Mouse (Mus musculus) hindbrain, embryonic 14.5 days (tissue): ENCODE results near the gene Tm4sf5. TPM values are rescaled to one million over a fixed set of nuclear protein-coding genes. Genes with fewer than 3 reads are reported as not detected.

Experiments used
- ATAC-seq: fragments of 200-750 bp; cut with Nextera tagmentation; 2 replicates; pipeline ENCODE4 v1.8.0; 2017; ENCODE audit warnings: moderate number of reproducible peaks, mild to moderate bottlenecking, moderate TSS enrichment, moderate library complexity; ENCODE audit not compliant: low FRiP score
- DNase-seq: peaks from one replicate; pipeline ENCODE4 v3.0.0-alpha.2; 2015; ENCODE audit warnings: low spot score
- H3K27ac ChIP-seq: fragments of 300-500 bp; sonication (generic); 2 replicates; pipeline ENCODE4 v1.5.1; 2014; ENCODE audit warnings: mild to moderate bottlenecking, moderate library complexity
- H3K27me3 ChIP-seq: fragments of 300-500 bp; sonication (generic); 2 replicates; pipeline ENCODE4 v1.6.1; 2014; ENCODE audit warnings: mild to moderate bottlenecking, low read length, mixed read lengths; ENCODE audit not compliant: control insufficient read depth, insufficient read depth
- H3K36me3 ChIP-seq: fragments of 300-500 bp; sonication (generic); replicated peaks from 2 replicates; pipeline ENCODE4 v1.6.1; 2014; ENCODE audit not compliant: control insufficient read depth, insufficient read depth
- H3K4me1 ChIP-seq: fragments of 300-500 bp; sonication (generic); replicated peaks from 2 replicates; pipeline ENCODE4 v1.6.1; 2014; ENCODE audit warnings: antibody characterized with exemption, low read length, mixed read lengths; ENCODE audit not compliant: control insufficient read depth, insufficient read depth
- H3K4me2 ChIP-seq: fragments of 300-500 bp; sonication (generic); replicated peaks from 2 replicates; pipeline ENCODE4 v1.6.1; 2014; ENCODE audit warnings: mild to moderate bottlenecking, moderate library complexity
- H3K4me3 ChIP-seq: fragments of 300-500 bp; sonication (generic); replicated peaks from 2 replicates; pipeline ENCODE4 v1.5.1; 2014; ENCODE audit warnings: mild to moderate bottlenecking, low read length
- H3K9ac ChIP-seq: fragments of 300-500 bp; sonication (generic); 2 replicates; pipeline ENCODE4 v1.6.1; 2014
- H3K9me3 ChIP-seq: fragments of 300-500 bp; sonication (generic); 2 replicates; pipeline ENCODE4 v1.6.1; 2016; ENCODE audit warnings: low read length; ENCODE audit not compliant: control insufficient read depth
- WGBS: fragments of 180-500 bp; shearing (Covaris S2); extraction: QIAGEN DNeasy Blood & Tissue Kit; methylation state at CpG from one replicate; pipeline ENCODE4 v1.1.7; 2014; 5-methylcytosine and 5-hydroxymethylcytosine counted together
- polyA plus RNA-seq: library from polyadenylated mRNA; unstranded; fragments of >200 nt; fragmentation: Nextera tagmentation; extraction: Ambion mirVana; gene quantifications from 2 replicates; pipeline ENCODE4 v1.2.1, GENCODE M21; 2014

Tm4sf5 gene
- polyA plus RNA-seq, 1 experiment from 2014 or later = 3.0 TPM

GRCm38 (mm10) chr11:70553940-70554339 is 48.9 kb downstream of the Tm4sf5 start:
- no peaks in the 10 kb centered on the region for H3K27me3 ChIP-seq
- H3K27ac ChIP-seq = no peak overlapping the region
- ATAC-seq (no peak), DNase-seq (no peak)
- H3K36me3 ChIP-seq = no peaks in the 10 kb centered on the region
- 31% methylated on average over 7 of the region's 7 CpGs for WGBS
- no peaks in the 10 kb centered on the region for H3K9me3 ChIP-seq
- H3K4me1 ChIP-seq = no peaks in the 10 kb centered on the region
- no peak overlapping the region for H3K9ac ChIP-seq
- H3K4me3 ChIP-seq = no peak overlapping the region
- H3K4me2 ChIP-seq = no peak overlapping the region

- no peak for DNase-seq
- no peak overlapping the region for H3K4me3 ChIP-seq
- WGBS = 89% methylated on average over 9 of the region's 9 CpGs
- no peak for ATAC-seq
- no peaks in the 10 kb centered on the region for H3K36me3 ChIP-seq
- no peaks in the 10 kb centered on the region for H3K9me3 ChIP-seq
- no peaks in the 10 kb centered on the region; the same call in 1 of the 2 replicates for H3K4me1 ChIP-seq
- no peak overlapping the region for H3K9ac ChIP-seq
- no peak overlapping the region for H3K4me2 ChIP-seq
- H3K27ac ChIP-seq = no peak overlapping the region
- H3K27me3 ChIP-seq = no peaks in the 10 kb centered on the region
These were observed 52.5 kb downstream of the Tm4sf5 start for GRCm38 (mm10) chr11:70557545-70557944.

Other genes starting within 250 kb of the Tm4sf5 start
- 1.7 and 2.1 TPM in 2 replicates for gene Alox12, start 249.9 kb upstream of the Tm4sf5 start, polyA plus RNA-seq
- gene Alox12e, start 182.6 kb upstream of the Tm4sf5 start, polyA plus RNA-seq = not detected in 2 replicates
- 0.11 TPM in 1 of 2 replicates, not detected in the other for gene Alox15, start 153.2 kb upstream of the Tm4sf5 start, polyA plus RNA-seq
- gene Pelp1, start 95.2 kb upstream of the Tm4sf5 start, polyA plus RNA-seq = 29.9 and 33.0 TPM in 2 replicates
- 55.9 and 61.2 TPM in 2 replicates for gene Arrb2, start 72.6 kb upstream of the Tm4sf5 start, polyA plus RNA-seq
- 41.8 and 45.8 TPM in 2 replicates for gene Med11, start 53.3 kb upstream of the Tm4sf5 start, polyA plus RNA-seq
- gene Zmynd15, start 45.8 kb upstream of the Tm4sf5 start, polyA plus RNA-seq = 0.50 and 0.95 TPM in 2 replicates
- 7.8 and 10.2 TPM in 2 replicates for gene Cxcl16, start 45.3 kb upstream of the Tm4sf5 start, polyA plus RNA-seq
- not detected in 2 replicates for gene Vmo1, start 9.4 kb downstream of the Tm4sf5 start, polyA plus RNA-seq
- 0.27 and 0.28 TPM in 2 replicates for gene Gltpd2, start 14.0 kb downstream of the Tm4sf5 start, polyA plus RNA-seq
- 747 and 789 TPM in 2 replicates for gene Psmb6, start 20.1 kb downstream of the Tm4sf5 start, polyA plus RNA-seq
- gene Gm40193, start 27.7 kb downstream of the Tm4sf5 start, polyA plus RNA-seq = not detected in 2 replicates
- 14.2 and 16.4 TPM in 2 replicates for gene Pld2, start 34.8 kb downstream of the Tm4sf5 start, polyA plus RNA-seq
- gene Mink1, start 57.6 kb downstream of the Tm4sf5 start, polyA plus RNA-seq = 19.5 and 21.5 TPM in 2 replicates
- gene 4930544D05Rik, start 110.6 kb downstream of the Tm4sf5 start, polyA plus RNA-seq = not detected in 2 replicates
- not detected in 2 replicates for gene Chrne, start 114.0 kb downstream of the Tm4sf5 start, polyA plus RNA-seq
- 0.29 and 0.43 TPM in 2 replicates for gene Gp1ba, start 133.9 kb downstream of the Tm4sf5 start, polyA plus RNA-seq
- 90.6 and 93.4 TPM in 2 replicates for gene Rnf167, start 142.0 kb downstream of the Tm4sf5 start, polyA plus RNA-seq
- gene Slc25a11, start 142.2 kb downstream of the Tm4sf5 start, polyA plus RNA-seq = 158 TPM in 2 replicates
- gene Pfn1, start 149.4 kb downstream of the Tm4sf5 start, polyA plus RNA-seq = 662 and 703 TPM in 2 replicates
- gene Eno3, start 152.0 kb downstream of the Tm4sf5 start, polyA plus RNA-seq = 6.4 and 7.8 TPM in 2 replicates
- gene Spag7, start 164.2 kb downstream of the Tm4sf5 start, polyA plus RNA-seq = 94.8 and 115 TPM in 2 replicates
- 24.2 and 26.1 TPM in 2 replicates for gene Camta2, start 182.9 kb downstream of the Tm4sf5 start, polyA plus RNA-seq
- gene Inca1, start 194.9 kb downstream of the Tm4sf5 start, polyA plus RNA-seq = 1.4 and 1.9 TPM in 2 replicates
- gene Kif1c, start 195.3 kb downstream of the Tm4sf5 start, polyA plus RNA-seq = 4.9 and 6.8 TPM in 2 replicates